Mouse (Mus musculus) MEL (cell line): ENCODE measurements at regions not wholly inside any gene's neighbourhood (a gene's known extent, or its start where the extent isn't known, plus 50 kb on each side); places are given as distances from the start of the nearest gene placed in this dataset.

Source experiments
- CTCF ChIP-seq, 3 experiments: IDR thresholded peaks in 2 of 3; conservative IDR thresholded peaks in 1 of 3; 2 replicates each; pipeline ENCODE4 v1.5.1; 2011 to 2012; ENCODE audit warnings: low read length in 3 of 3, low read depth in 2 of 3, mild to moderate bottlenecking in 2 of 3, improper control_type of control experiment in 1 of 3, inconsistent platforms in 1 of 3, mixed read lengths in 1 of 3, moderate library complexity in 1 of 3; ENCODE audit not compliant: control insufficient read depth in 1 of 3, insufficient read depth in 1 of 3, poor library complexity in 1 of 3, severe bottlenecking in 1 of 3
- HCFC1 ChIP-seq: IDR thresholded peaks from 2 replicates; pipeline ENCODE4 v1.6.1; 2012; ENCODE audit warnings: low read depth, mild to moderate bottlenecking, inconsistent platforms, low read length, improper control_type of control experiment, moderate library complexity
- NRF1 ChIP-seq: IDR thresholded peaks from 2 replicates; pipeline ENCODE4 v1.6.1; 2014; ENCODE audit warnings: low read depth, mild to moderate bottlenecking, inconsistent platforms, low read length, improper control_type of control experiment, moderate library complexity; ENCODE audit not compliant: poor library complexity, insufficient read depth, severe bottlenecking
- POLR2A ChIP-seq, 2 experiments: IDR thresholded peaks; 2 replicates each; pipeline ENCODE4 v1.6.1; 2011 to 2012; ENCODE audit warnings: low read length in 2 of 2, mild to moderate bottlenecking in 2 of 2, control low read depth in 1 of 2, improper control_type of control experiment in 1 of 2, low read depth in 1 of 2, moderate library complexity in 1 of 2; ENCODE audit not compliant: control insufficient read depth in 1 of 2, insufficient read depth in 1 of 2, poor library complexity in 1 of 2
- UBTF ChIP-seq: IDR thresholded peaks from 2 replicates; pipeline ENCODE4 v1.6.1; 2012; ENCODE audit warnings: low read depth, mild to moderate bottlenecking, inconsistent platforms, low read length, improper control_type of control experiment, moderate library complexity, borderline replicate concordance; ENCODE audit not compliant: insufficient read depth

DNA sequence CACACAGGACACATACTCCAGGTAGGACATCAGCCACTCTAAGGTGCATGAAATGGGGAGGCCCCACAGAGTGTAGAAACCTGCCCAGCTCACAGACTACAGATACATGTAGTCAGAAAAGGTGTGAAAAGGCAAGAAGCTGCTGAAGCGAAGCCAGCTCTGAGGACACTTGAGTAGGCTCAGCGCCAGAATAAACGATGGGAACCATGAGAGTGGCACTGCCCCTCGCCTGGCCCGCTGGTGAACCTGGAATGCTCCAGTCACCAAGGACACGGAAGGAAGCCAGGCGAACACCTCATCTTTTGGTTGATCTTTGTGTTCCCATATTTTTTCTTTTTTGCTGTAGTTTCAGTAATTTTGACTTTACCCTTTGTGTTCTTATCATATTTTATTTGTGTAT, 381.8 kb downstream of the Pmp22 start:
- TF ChIP-seq CTCF (IDR thresholded peaks at IDR 0.05 in 2 of 3, conservative IDR thresholded peaks at IDR 0.05 in 1 of 3; ENCODE audit: control insufficient read depth in 1 of 3, insufficient read depth in 1 of 3, low read depth in 2 of 3, low read length in 3 of 3, poor library complexity in 1 of 3, severe bottlenecking in 1 of 3): no peak
- no peak for TF ChIP-seq POLR2A (IDR thresholded peaks at IDR 0.05; ENCODE audit: control insufficient read depth in 1 of 2, insufficient read depth in 1 of 2, low read depth in 1 of 2, low read length in 2 of 2, poor library complexity in 1 of 2)
- no peak for TF ChIP-seq HCFC1
- no peak for TF ChIP-seq UBTF
- TF ChIP-seq NRF1: no peak
